Mouse (Mus musculus) kidney, adult 2 months (tissue): ENCODE results near the gene Pim1. TPM values are rescaled to one million over a fixed set of nuclear protein-coding genes. Genes with fewer than 3 reads are reported as not detected.

Source experiments
- DNase-seq: peaks from one replicate; pipeline ENCODE4 v3.0.0; 2021
- H3K27ac ChIP-seq: fragments of 200-500 bp; 2 replicates; pipeline ENCODE4 v1.5.1; 2012; ENCODE audit warnings: low read depth, low read length, control low read depth, inconsistent platforms; ENCODE audit not compliant: insufficient read depth
- H3K27me3 ChIP-seq: fragments of 200-500 bp; replicated peaks from 2 replicates; pipeline ENCODE4 v1.6.1; 2012; ENCODE audit warnings: mild to moderate bottlenecking, moderate library complexity, low read length, inconsistent platforms; ENCODE audit not compliant: control insufficient read depth, insufficient read depth
- H3K36me3 ChIP-seq: fragments of 200-500 bp; 2 replicates; pipeline ENCODE4 v1.6.1; 2012; ENCODE audit warnings: mild to moderate bottlenecking, moderate library complexity, low read length, inconsistent platforms; ENCODE audit not compliant: control insufficient read depth, insufficient read depth
- H3K4me1 ChIP-seq: fragments of 200-500 bp; 2 replicates; pipeline ENCODE4 v1.6.1; 2011; ENCODE audit warnings: low read length; ENCODE audit not compliant: control insufficient read depth, insufficient read depth
- H3K4me3 ChIP-seq: fragments of 200-500 bp; 2 replicates; pipeline ENCODE4 v1.5.1; 2011; ENCODE audit warnings: mild to moderate bottlenecking, low read depth, low read length, control low read depth; ENCODE audit not compliant: insufficient read depth
- CTCF ChIP-seq: fragments of 200-500 bp; conservative IDR thresholded peaks from 2 replicates; pipeline ENCODE4 v1.5.1; 2011; ENCODE audit warnings: low read depth, mild to moderate bottlenecking, control low read depth, low read length, moderate library complexity, mixed read lengths; ENCODE audit not compliant: insufficient read depth, insufficient read length
- POLR2A ChIP-seq: fragments of 200-500 bp; IDR thresholded peaks from one replicate; pipeline ENCODE4 v1.6.1; 2011; ENCODE audit warnings: low read depth, low read length, control low read depth
- WGBS: fragments of 180-500 bp; shearing (Covaris S2); methylation state at CpG from one replicate; pipeline ENCODE4 v1.1.7; 2018; 5-methylcytosine and 5-hydroxymethylcytosine counted together
- polyA plus RNA-seq: library from polyadenylated mRNA; depleted of rRNA; stranded (reverse); fragments of >200 nt; gene quantifications from 2 replicates; pipeline ENCODE4 v1.2.3, GENCODE M21; 2012

Pim1 gene
- polyA plus RNA-seq, 1 experiment: 18.8 TPM

GRCm38 (mm10) chr17:29480256-29480655 lies 10.3 kb upstream of the Pim1 start:
- TF ChIP-seq POLR2A: no peak
- no peak for TF ChIP-seq CTCF
- H3K27me3 ChIP-seq: no peaks in the 10 kb centered on the region
- no peaks in the 10 kb centered on the region for H3K36me3 ChIP-seq
- no peak for DNase-seq
- no peak overlapping the region for H3K4me3 ChIP-seq
- 91% methylated on average over 2 of the region's 2 CpGs for WGBS
- H3K4me1 ChIP-seq: no peaks in the 10 kb centered on the region
- H3K27ac ChIP-seq: no peak overlapping the region

GRCm38 (mm10) chr17:29482632-29483031 lies 7.9 kb upstream of the Pim1 start:
- H3K27ac ChIP-seq: no peak overlapping the region
- no peak for DNase-seq
- no peak overlapping the region for H3K4me3 ChIP-seq
- WGBS: 93% methylated on average over 7 of the region's 7 CpGs
- TF ChIP-seq CTCF (no peak), POLR2A (no peak)
- H3K4me1 ChIP-seq: no peaks in the 10 kb centered on the region
- no peaks in the 10 kb centered on the region for H3K27me3 ChIP-seq
- no peaks in the 10 kb centered on the region for H3K36me3 ChIP-seq

- 95% methylated on average over 2 of the region's 2 CpGs for WGBS
- no peak for TF ChIP-seq POLR2A
- no peak for TF ChIP-seq CTCF
- no peaks in the 10 kb centered on the region for H3K36me3 ChIP-seq
- no peaks in the 10 kb centered on the region for H3K4me1 ChIP-seq
- H3K4me3 ChIP-seq: no peak overlapping the region
- H3K27ac ChIP-seq: no peak overlapping the region
- DNase-seq: no peak
- H3K27me3 ChIP-seq: no peaks in the 10 kb centered on the region
Observed at GRCm38 (mm10) chr17:29483282-29483681, 7.3 kb upstream of the Pim1 start.

- Histone ChIP-seq H3K4me3 (no peak overlapping the region), H3K27me3 (no peaks in the 10 kb centered on the region), H3K27ac (no peak overlapping the region), H3K36me3 (no peaks in the 10 kb centered on the region), H3K4me1 (peaks cover 6% of the 10 kb centered on the region; the same call in 1 of the 2 replicates)
- 95% methylated on average over 2 of the region's 2 CpGs for WGBS
- DNase-seq: no peak
- TF ChIP-seq CTCF (no peak), POLR2A (no peak)
Observed at GRCm38 (mm10) chr17:29484431-29484830, 6.1 kb upstream of the Pim1 start.

DNA sequence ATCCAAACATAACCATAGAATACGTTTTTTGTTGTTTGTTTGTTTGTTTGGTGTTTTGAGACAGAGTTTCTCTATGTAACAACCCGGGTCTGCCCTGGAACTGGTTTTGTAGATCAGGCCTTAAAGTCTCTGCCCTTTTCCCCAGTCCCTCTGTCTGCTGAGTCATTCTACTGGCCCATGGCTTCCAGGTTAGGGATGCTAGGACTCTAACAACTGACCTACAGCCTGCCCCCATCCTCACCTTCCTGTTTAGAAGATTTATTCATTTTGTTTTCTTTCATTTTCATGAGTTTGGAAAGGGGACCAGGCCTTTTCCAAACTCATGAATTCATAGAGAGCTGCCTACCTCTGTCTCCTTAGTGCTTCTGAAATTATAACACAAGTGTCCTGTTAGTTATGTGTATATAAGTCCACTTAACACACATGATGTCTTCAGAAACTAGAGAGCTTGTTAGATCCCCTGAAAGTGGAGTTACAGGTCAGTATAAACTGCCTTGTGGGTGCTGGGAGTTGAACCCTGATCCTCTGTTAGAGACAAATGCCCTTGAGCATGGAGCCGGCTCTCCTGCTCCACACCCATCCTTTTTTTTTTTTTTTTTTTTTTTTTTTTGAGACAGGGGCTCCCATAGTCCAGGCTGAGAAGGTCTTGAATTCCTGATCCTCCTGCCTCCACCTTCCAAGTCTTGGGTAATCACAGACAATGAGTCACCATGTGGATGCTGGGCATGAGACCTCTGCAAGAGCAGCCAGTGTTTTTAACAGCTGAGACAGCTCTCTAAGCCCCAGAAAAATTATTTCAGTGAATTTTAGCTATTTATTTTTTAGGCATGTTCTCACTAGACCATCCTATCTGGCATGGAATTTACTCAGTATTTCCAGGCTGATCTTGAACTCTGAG lies 5.0 kb upstream of the Pim1 start:
- no peak overlapping the region for H3K27ac ChIP-seq
- WGBS: 77% methylated on average over 3 of the region's 3 CpGs
- no peak overlapping the region for H3K4me3 ChIP-seq
- no peaks in the 10 kb centered on the region for H3K27me3 ChIP-seq
- TF ChIP-seq POLR2A: no peak
- TF ChIP-seq CTCF: no peak
- peaks cover 6% of the 10 kb centered on the region; the same call in 1 of the 2 replicates for H3K4me1 ChIP-seq
- H3K36me3 ChIP-seq: no peaks in the 10 kb centered on the region
- no peak for DNase-seq

- H3K27ac ChIP-seq: peak overlapping the region; percentile 9; the same call in 1 of the 2 replicates
- TF ChIP-seq POLR2A: no peak
- no peak for TF ChIP-seq CTCF
- peaks cover 11% of the 10 kb centered on the region; the same call in 1 of the 2 replicates for H3K4me1 ChIP-seq
- H3K27me3 ChIP-seq: no peaks in the 10 kb centered on the region
- peak; percentile 62 for DNase-seq
- no peaks in the 10 kb centered on the region for H3K36me3 ChIP-seq
- H3K4me3 ChIP-seq: no peak overlapping the region
- 80% methylated on average over 8 of the region's 8 CpGs for WGBS
Observed at GRCm38 (mm10) chr17:29488257-29488977, 2.1 kb upstream of the Pim1 start.
